Mouse (Mus musculus) megakaryocyte, embryonic 14.5 days (primary cell): ENCODE measurements around the gene Nav1. TPM values are rescaled to one million over a fixed set of nuclear protein-coding genes. Genes with fewer than 3 reads are reported as not detected.

ENCODE experiments used
- H3K27me3 ChIP-seq: replicated peaks from 2 replicates; pipeline ENCODE3; 2012; ENCODE audit warnings: inconsistent platforms
- H3K36me3 ChIP-seq: replicated peaks from 2 replicates; pipeline ENCODE3; 2012; ENCODE audit warnings: low read length, inconsistent platforms, mixed read lengths
- H3K4me1 ChIP-seq: 2 replicates; pipeline ENCODE4 v1.6.1; 2012; ENCODE audit warnings: inconsistent platforms
- H3K4me3 ChIP-seq: replicated peaks from 2 replicates; pipeline ENCODE3; 2012; ENCODE audit warnings: moderate library complexity, mild to moderate bottlenecking, inconsistent platforms
- H3K9me3 ChIP-seq: 2 replicates; pipeline ENCODE4 v1.6.1; 2012; ENCODE audit warnings: inconsistent platforms
- FLI1 ChIP-seq: IDR thresholded peaks from 2 replicates; pipeline ENCODE4 v1.6.1; 2012; ENCODE audit warnings: low read length, inconsistent platforms, mixed read lengths
- GATA1 ChIP-seq: IDR thresholded peaks from 3 replicates; pipeline ENCODE4 v1.6.1; 2012; ENCODE audit warnings: mixed read lengths, low read length, inconsistent platforms, borderline replicate concordance
- polyA plus RNA-seq: library from polyadenylated mRNA; stranded (reverse); fragments of >175 nt; gene quantifications from 2 replicates; pipeline ENCODE4 v1.2.3, GENCODE M21; 2012; ENCODE audit warnings: low replicate concordance; ENCODE audit not compliant: insufficient read depth

The Nav1 gene
- polyA plus RNA-seq, 1 experiment, result 13.4 TPM

- H3K36me3 ChIP-seq, result peaks cover 68% of the 10 kb centered on the region
- H3K4me1 ChIP-seq, result no peaks in the 10 kb centered on the region; the same call in 1 of the 2 replicates
- H3K4me3 ChIP-seq, result no peak overlapping the region
- no peaks in the 10 kb centered on the region for H3K9me3 ChIP-seq
- no peak for TF ChIP-seq GATA1
- TF ChIP-seq FLI1, result no peak
- H3K27me3 ChIP-seq, result no peaks in the 10 kb centered on the region
Measured at GRCm38 (mm10) chr1:135572139-135572892, 34.8 kb downstream of the Nav1 start.

- H3K4me3 ChIP-seq, result no peak overlapping the region
- H3K4me1 ChIP-seq, result peaks cover 4% of the 10 kb centered on the region; the same call in 1 of the 2 replicates
- TF ChIP-seq FLI1 (no peak), GATA1 (no peak)
- H3K36me3 ChIP-seq, result peaks cover 69% of the 10 kb centered on the region
- no peaks in the 10 kb centered on the region for H3K27me3 ChIP-seq
- H3K9me3 ChIP-seq, result no peaks in the 10 kb centered on the region
Measured at GRCm38 (mm10) chr1:135568087-135568486, 39.0 kb downstream of the Nav1 start.

GRCm38 (mm10) chr1:135566611-135567010 is 40.5 kb downstream of the Nav1 start:
- Histone ChIP-seq H3K27me3 (no peaks in the 10 kb centered on the region), H3K4me3 (no peak overlapping the region), H3K9me3 (no peaks in the 10 kb centered on the region), H3K36me3 (peaks cover 64% of the 10 kb centered on the region), H3K4me1 (peaks cover 11% of the 10 kb centered on the region)
- TF ChIP-seq FLI1, result no peak
- no peak for TF ChIP-seq GATA1

GRCm38 (mm10) chr1:135565775-135566174 is 41.3 kb downstream of the Nav1 start:
- Histone ChIP-seq H3K36me3 (peaks cover 62% of the 10 kb centered on the region), H3K4me1 (peaks cover 18% of the 10 kb centered on the region), H3K4me3 (no peak overlapping the region), H3K9me3 (no peaks in the 10 kb centered on the region), H3K27me3 (no peaks in the 10 kb centered on the region)
- TF ChIP-seq FLI1 (no peak), GATA1 (no peak)

- Histone ChIP-seq H3K36me3 (peaks cover 63% of the 10 kb centered on the region), H3K4me1 (peaks cover 23% of the 10 kb centered on the region), H3K9me3 (no peaks in the 10 kb centered on the region), H3K4me3 (no peak overlapping the region), H3K27me3 (no peaks in the 10 kb centered on the region)
- TF ChIP-seq GATA1 (no peak), FLI1 (no peak)
Measured at GRCm38 (mm10) chr1:135564660-135565519, 42.2 kb downstream of the Nav1 start.

- no peaks in the 10 kb centered on the region for H3K9me3 ChIP-seq
- H3K36me3 ChIP-seq, result peaks cover 63% of the 10 kb centered on the region
- H3K27me3 ChIP-seq, result no peaks in the 10 kb centered on the region
Measured at GRCm38 (mm10) chr1:135563781-135564414, 43.2 kb downstream of the Nav1 start.

GRCm38 (mm10) chr1:135562982-135563650 is 44.0 kb downstream of the Nav1 start:
- peaks cover 56% of the 10 kb centered on the region for H3K36me3 ChIP-seq
- no peak overlapping the region for H3K4me3 ChIP-seq
- TF ChIP-seq FLI1 (no peak), GATA1 (no peak)
- no peaks in the 10 kb centered on the region for H3K27me3 ChIP-seq
- H3K4me1 ChIP-seq, result peaks cover 25% of the 10 kb centered on the region
- H3K9me3 ChIP-seq, result no peaks in the 10 kb centered on the region

More at GRCm38 (mm10) chr1:135563781-135564414, 43.2 kb downstream of the Nav1 start:
- H3K4me3 ChIP-seq, result no peak overlapping the region
- H3K4me1 ChIP-seq, result peaks cover 23% of the 10 kb centered on the region
- TF ChIP-seq GATA1, result no peak
- TF ChIP-seq FLI1, result no peak

- no peaks in the 10 kb centered on the region for H3K9me3 ChIP-seq
- TF ChIP-seq FLI1, result no peak
- no peak for TF ChIP-seq GATA1
- H3K4me3 ChIP-seq, result no peak overlapping the region
- peaks cover 27% of the 10 kb centered on the region for H3K4me1 ChIP-seq
- no peaks in the 10 kb centered on the region for H3K27me3 ChIP-seq
- peaks cover 48% of the 10 kb centered on the region for H3K36me3 ChIP-seq
Measured at GRCm38 (mm10) chr1:135562115-135562514, 45.0 kb downstream of the Nav1 start.

GRCm38 (mm10) chr1:135561282-135561681 is 45.8 kb downstream of the Nav1 start:
- peaks cover 31% of the 10 kb centered on the region for H3K4me1 ChIP-seq
- no peak overlapping the region for H3K4me3 ChIP-seq
- H3K27me3 ChIP-seq, result no peaks in the 10 kb centered on the region
- H3K36me3 ChIP-seq, result peaks cover 48% of the 10 kb centered on the region
- no peaks in the 10 kb centered on the region for H3K9me3 ChIP-seq
- no peak for TF ChIP-seq FLI1
- no peak for TF ChIP-seq GATA1
